Mouse (Mus musculus): ENCODE measurements around the gene Hax1. TPM values are rescaled to one million over a fixed set of nuclear protein-coding genes. Genes with fewer than 3 reads are reported as not detected.

The Hax1 gene
- total RNA-seq (2021), result 10 to 100 TPM; 91.7 to 93.8 TPM
- long read RNA-seq, transcript Hax1-201 (7 exons, 1,139 nt), result major isoform, 20 of 27 reads
- long read RNA-seq, partial matches to known transcripts, result 3 of 27 reads
- long read RNA-seq, other reads (novel, unspliced or antisense), result 1 of 27 reads

DNA sequence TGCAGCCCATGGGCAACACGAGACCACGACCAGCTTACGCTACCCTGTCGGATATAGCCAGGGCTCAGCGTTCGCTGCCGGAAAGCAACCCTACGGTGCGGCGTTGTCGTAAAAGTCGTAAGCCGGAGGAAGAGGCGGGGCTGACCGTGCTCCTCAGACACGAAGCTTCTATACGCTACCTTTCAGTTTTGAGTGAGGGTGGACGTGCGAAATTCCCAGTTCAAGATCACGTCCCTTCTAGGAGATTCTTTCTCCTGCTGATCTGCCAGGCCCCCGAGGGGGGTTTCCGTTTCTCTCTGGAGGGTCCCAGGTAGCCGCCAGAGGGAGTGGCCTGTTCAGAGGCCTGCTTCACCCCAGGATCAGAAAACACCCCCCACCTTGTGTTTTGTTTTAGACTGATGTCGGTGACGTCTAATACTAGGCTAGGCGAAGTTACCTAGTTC, at the start of gene Hax1:
TSS of gene Hax1 (minus strand) at position 169 of the 443 bp plus-strand sequence.
- peak; percentile 88 to 97 for DNase-seq (ENCODE audit: low spot score in 2 of 2)

DNA sequence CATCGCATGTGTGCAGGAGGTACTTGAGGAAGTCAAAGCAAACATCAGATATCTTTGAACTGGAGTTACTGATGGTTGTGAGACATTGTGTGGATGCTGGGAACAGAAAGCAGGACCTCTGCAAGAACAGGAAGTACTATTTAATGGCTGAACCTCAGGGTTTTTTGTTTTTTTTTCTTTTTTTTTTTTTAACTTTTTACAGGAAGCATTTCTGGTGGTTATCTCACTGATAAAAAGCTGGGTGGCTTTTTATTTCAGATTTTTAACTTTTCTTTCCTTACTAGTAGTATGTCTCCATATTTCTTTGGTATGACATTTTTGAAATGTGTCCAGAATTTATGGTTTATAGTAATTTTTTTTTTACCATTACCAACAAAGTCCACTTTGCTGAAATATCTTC, 37.7 kb upstream of the Hax1 start:
- no peak for DNase-seq (ENCODE audit: low spot score in 2 of 2)

DNA sequence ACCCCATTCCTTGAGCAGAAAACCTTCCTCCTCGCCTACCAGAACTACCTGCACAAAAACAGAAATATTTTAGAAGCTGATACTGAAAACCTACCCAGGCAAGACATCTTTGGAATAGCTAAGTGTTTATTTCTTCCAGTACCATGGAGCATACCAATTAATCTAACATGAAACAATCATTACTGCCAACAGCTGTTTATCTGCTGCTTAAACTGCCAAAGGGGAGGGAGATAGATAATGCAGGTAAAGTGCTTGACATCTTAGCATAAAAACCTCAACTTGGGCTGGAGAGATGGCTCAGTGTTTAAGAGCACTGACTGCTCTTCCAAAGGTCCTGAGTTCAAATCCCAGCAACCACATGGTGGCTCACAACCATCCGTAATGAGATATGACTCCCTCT, 36.1 kb upstream of the Hax1 start:
- no peak for DNase-seq (ENCODE audit: low spot score in 2 of 2)

DNA sequence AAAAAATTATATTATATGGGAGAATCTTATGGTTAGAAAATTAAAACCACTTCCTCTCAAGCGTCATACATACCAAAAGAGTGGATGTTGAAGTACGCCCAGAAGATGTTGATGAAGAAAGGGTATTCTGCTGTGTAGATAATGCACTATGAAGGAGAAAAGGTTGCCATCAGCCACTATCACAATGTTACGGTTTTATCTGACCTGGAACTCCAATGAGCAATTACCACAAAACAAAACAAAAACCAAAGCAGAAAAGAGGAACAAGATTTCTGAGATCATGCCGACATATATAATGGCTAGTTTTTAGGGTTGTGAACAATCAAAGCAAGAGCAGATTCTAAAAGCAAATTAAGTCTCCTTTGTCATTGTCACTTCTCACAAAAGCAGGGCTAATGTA, 18.0 kb upstream of the Hax1 start:
- no peak for DNase-seq (ENCODE audit: low spot score in 2 of 2)

DNA sequence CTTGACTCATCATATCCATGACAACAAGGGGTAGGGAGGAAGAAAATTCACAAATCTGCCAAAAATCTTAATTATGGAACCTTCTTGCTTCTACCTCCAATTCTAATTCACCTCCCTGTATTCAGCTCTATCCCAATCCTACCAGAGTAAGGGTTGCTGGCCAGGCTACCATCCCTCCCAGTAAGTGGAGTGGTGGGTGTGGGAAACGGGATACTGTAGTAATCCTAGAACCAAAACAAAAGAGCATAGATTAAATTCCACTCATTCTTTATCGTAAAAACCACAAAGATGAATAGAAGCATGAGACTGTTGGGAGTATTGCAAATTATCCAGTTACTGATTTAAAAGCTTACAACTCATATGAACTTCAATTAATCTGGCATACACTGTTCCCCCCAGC, 11.7 kb upstream of the Hax1 start:
- DNase-seq (ENCODE audit: low spot score in 2 of 2), result no peak

DNA sequence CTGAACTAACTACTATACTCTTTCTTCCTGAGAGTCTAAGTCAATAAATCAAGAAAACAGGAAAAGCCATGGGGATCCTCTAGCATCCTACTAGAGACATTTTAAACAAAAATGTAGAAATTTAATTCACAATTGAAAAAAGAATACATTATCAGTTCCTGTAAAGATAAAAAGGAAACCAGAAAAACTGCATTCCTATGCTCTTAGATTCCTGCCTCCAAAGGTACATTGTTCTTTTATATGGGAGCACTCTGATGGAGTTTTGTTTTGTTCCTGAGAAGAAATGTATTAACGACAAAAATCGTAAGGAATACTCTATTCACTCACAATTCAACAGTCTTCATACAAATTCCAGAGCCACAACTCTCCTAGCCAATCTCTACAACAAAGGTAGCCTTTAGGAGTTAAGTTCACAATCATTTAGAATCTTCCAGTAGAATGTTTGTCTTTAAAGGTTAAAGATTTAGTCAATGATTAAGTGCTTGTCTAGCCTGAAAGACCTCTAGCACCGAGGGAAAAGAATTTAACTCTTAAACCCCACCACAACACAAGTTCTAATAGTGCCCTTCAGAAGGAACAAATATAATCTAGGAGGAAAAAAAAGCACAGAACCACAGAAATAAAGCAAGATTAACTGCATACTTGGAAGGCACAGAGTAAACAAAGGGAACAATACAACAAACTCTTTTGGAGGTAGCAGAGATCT, 5.7 kb upstream of the Hax1 start:
- no peak for DNase-seq (ENCODE audit: low spot score in 2 of 2)

DNA sequence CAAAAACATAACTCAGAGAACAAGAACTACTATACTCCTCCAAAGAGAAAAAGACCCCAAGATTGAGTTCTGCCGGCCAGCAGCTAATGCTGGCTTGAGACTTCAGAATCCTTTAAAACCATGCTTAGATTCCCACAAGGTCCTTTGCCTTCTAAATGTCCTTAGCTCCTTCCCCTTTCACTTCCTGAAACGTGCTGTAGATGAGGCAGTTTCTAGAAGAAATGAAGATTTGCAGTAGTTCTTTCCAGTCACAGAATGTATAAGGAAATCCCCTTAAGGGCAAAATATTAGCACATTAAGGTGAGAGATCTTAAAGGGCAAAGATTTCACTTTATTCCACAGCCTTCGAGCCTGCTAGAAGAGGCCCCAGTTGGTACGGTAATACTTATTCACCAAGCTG, 1.2 kb upstream of the Hax1 start:
- DNase-seq (ENCODE audit: low spot score in 2 of 2), result no peak

DNA sequence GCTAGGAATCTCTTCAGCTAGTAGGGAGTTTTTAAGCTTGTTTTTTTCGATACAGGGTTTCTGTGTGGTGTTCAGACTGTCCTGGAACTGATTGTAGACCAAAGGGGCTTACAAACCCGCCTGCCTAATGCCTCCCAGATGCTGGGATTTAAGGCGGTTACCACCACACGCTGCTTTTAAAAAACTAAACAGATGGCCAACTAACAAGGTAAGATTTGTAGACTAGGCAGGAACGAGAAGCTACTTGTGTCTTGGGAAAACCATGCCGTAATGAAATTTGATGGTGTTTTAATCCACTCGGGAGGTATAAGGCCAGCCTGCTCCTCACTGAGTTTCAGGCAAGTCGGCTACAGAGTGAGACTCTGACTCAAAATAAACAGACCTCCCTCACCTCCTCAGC, 510 bp upstream of the Hax1 start:
- no peak for DNase-seq (ENCODE audit: low spot score in 2 of 2)

DNA sequence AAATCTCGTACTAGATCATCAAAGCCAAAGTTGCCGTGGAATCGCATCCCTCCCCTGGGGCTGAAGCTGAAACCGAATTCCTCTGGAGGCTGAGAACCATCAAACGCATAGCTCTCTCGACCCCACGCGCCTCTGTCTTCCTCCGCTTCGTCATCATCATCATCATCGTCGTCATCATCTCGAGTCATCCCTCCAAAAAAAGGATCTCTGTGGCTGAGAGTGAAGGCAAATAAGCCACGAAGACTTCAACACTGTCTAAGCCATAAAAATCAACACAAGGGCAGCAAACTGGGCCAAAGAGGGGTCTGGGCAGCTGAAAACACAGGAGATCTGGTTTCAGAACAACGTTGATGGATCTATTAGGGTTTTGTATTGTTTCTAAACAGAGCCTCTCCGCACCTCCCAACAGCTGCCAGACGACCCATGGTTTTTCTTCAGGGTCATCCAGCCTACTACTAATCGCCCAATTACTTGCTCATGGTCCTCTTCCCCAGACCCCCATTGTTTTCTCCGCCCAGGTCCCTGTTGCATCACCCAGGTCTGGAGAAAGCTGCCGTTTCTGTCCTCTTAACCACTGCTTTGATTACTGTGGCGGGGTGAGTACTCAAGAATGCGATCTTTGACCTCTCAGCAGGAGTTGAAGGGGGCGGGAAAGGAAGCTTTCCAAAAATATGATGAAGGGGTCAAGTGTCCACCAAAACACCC, 637 bp downstream of the Hax1 start:
- peak in 1 of 2 experiments; percentile 34 for DNase-seq (ENCODE audit: low spot score in 2 of 2)

DNA sequence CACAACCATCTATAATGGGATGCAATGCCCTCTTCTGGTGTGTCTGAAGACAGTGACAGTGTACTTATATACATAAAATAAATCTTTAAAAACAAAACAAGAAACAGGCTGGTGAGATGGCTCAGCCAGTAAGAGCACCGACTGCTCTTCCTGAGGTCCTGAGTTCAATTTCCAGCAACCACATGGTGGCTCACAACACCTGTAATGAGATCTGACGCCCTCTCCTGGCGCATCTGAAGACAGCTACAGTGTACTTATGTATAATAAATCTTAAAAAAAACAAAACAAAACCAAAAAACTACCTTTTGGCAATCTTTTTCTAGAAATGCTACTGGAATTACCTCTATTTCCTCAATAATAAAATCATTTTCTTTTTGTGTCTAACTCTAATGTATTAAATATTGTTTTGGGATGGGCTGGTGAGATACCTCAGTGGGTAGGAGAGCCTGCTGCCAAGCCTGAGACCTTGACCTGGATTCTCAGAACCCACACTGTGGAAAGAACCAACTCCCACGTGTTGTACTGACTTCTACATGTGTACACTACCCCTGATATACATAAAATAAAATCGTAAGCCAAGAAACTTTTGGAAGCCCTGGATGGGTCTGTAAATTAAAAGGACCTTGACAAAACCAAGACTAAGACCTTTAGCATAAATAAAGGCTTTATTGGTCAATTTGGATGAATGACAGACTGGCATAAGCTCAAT, 3.6 kb downstream of the Hax1 start:
- no peak for DNase-seq (ENCODE audit: low spot score in 2 of 2)

DNA sequence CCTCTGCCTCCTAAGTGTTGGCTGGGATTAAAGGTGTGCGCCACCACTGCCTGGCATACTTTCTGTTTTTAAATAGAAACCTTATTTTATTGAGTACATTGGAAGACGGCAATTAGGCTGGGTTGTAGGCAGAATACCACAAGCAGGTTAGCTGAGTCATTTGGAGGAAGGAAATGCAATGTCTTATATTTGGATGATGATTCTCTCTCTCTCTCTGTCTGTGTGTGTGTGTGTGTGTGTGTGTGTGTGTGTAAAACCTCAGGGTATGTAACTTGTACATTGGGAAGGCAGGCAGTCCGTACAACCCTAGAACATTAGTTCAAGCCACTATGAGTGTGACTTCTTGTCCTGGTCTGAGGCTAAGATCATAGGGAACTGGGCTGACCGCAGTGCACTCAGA, 10.8 kb downstream of the Hax1 start:
- DNase-seq (ENCODE audit: low spot score in 2 of 2), result no peak

DNA sequence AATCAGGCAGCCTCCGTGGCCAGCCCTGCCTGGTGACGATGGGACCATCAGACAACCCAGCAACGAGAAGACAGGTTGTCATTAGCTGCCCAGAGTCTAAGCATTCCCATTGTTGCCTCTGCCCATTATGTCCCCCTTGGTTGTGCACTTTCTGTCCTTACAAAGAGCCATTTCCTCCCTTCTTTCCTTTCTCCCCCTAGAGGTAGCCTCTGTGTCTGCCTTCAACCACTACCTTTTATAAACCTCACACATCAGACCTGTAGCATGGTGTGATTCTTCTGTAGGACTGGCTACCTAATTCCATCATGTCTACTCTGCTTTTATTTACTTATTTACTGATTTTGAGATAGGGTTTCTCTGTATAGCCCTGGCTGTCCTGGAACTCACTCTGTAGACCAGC, 11.4 kb downstream of the Hax1 start:
- no peak for DNase-seq (ENCODE audit: low spot score in 2 of 2)

DNA sequence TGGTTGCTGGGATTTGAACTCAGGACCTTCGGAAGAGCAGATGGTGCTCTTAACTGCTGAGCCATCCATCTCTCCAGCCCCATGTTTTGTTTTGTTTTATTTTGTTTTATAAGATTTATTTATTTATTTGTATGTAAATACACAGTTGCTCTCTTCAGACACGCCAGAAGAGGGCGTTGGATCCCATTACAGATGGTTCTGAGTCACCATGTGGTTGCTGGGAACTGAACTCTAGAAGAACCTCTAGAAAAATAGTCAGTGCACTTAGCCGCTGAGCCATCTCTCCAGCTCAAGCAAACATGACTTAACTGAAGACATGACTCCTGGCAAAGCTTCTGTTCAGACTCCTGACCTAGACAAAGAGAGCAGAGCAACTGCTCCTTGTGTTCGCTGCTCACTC, 16.2 kb downstream of the Hax1 start:
- no peak for DNase-seq (ENCODE audit: low spot score in 2 of 2)

DNA sequence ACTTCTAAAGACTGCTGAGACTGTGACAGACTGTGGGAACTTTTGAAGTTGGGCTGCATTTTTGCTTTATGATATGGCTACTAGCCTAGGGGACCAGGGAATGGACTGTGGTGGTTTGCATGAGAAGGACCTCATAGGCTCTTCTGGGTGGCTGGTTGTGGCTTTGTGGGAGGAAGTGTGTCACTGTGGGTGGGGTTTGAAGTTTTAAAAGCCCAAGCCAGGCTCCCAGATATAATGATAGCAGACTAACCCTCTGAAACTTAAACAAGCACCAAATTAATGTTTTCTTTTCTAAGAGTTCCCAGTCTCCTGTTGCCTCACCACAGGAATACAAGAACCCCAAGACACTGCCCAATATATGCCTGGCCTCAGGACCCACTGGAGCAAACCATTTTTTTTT, 21.7 kb downstream of the Hax1 start:
- DNase-seq (ENCODE audit: low spot score in 2 of 2), result no peak

DNA sequence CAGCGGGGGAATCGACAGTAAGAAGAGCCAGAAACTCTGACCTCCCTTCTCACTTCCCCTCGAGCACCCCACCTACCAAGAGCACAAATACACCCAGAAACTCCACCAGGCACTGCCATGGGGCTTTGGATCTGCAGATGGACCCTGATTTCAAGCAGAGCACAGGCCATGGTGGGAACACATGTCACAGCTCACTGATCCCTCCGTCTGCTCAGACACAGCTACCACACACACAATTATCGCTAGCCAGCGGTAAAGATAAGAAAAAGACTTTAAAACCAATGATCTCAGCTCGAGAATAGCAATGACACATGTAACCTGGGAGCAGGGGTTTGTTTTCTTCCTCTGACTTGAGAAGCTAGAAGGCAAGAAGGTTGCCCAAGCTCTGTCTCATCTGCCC, 30.1 kb downstream of the Hax1 start:
- DNase-seq (ENCODE audit: low spot score in 2 of 2), result no peak

DNA sequence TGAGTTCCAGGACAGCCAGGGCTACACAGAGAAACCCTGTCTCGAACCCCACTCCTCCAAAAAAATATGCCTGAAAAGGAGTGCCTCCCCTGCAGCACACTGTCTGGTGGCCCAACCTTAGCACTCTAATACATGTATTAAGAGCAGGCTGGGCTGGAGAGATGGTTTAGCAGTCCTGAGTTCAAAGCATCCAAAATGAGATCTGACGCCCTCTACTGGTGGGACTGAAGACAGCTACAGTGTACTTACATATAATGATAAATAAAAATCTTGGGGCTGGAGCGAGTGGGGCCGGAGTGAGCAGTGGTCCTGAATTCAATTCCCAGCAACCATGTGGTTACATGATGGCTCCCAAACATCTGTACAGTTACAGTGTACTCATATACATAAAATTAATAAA, 31.6 kb downstream of the Hax1 start:
- DNase-seq (ENCODE audit: low spot score in 2 of 2), result no peak

DNA sequence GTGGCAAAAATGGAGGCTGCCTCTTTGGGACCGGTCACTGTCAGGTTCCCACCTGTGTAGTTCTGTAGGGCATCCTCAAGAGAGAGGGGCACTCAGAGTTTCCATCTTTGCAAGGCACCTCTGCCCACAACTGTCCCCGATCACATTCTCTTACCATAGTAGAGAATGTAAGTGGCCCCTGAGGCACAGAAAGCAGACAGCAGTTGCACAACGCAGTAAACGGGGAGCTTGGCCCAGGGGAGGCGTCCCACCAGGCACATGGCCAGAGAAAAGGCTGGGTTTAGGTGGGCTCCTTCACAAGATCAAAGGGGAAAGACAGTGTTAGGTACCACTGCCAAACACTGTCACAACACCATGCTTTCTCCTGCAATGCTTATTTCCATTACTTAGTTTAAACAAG, 32.6 kb downstream of the Hax1 start:
- DNase-seq (ENCODE audit: low spot score in 2 of 2), result no peak

DNA sequence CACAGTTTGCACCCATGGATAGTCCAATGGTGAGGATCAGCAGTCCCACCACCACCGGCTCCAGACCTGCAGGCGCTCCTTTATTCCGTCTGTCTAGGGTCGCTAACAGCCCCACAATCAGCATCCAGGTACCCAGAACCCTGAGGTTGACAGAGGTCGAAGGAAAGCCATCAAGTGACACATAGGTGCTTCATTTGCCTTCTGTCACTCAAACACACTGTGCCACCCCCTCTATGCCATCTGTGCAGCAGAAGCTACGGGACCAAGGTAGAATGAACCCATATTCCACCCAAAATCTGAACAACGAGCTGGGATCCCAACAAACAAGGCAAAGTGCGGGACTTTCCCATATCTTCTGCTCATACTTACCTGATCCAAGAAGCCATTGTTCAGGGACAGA, 33.0 kb downstream of the Hax1 start:
- DNase-seq (ENCODE audit: low spot score in 2 of 2), result no peak

DNA sequence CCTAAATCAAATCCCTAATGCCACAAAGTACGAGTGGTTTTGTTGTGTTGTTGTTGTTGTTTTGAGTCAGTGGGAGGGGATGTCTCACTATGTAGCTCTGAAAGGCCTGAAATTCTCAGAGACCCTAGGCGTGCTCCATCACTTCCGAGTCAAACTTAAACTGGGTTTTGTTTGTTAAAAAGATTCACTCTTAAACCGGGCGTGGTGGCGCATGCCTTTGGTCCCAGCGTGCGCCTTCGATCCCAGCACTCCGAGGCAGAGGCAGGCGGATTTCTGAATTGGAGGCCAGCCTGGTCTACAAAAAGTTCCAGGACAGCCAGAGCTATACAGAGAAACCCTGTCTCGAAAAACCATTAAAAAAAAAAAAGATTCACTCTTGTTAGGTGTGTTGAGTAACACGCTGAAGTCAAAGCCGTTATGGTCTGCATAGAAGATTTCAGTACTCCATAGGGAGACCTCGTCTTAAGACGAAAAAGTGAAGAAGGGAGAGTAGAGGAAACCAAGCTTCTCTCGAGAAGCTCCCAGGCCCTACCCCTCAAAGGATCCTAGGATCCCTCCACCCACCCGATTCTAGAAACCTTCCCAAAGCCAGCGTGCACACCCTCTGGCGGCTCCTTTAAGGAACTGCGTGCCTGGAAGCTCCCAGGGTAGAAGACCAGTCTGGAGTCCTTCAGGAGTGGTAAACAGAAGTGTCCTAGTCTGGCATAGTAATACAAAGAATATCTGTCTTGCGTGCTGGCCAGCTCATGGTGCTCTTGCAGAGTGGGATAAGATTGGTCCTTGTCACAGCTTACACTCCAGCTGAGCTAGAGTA, 34.4 kb downstream of the Hax1 start:
- peak in 1 of 2 experiments; percentile 48 for DNase-seq (ENCODE audit: low spot score in 2 of 2)

DNA sequence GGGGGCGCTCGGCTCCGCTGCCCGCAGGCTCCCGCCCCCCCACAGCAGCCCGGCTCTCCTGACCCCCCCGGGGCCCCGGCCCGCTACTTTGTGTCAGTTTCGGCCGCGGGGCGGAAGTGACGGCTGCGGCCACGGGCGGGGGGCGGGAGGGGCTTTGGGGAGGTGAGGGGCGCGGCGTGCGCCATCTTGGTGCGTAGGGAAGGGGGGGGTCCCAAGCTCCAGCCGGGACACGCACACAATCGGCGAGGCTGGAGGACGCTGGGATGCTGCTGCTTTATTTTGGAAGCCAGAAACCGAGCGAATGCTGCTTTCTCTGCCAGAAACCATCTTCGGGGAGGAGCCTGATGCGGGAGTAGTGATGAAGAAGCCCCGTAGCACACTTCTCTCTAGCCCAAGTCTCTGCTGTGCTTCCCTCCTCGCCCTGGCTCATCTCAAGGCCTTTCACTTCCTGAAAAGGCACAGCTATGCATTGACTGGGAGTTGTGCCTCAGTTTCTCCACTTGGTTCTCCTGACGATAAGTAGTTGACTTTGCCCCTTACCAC, 35.3 kb downstream of the Hax1 start, which contains the start of gene Atp8b2:
TSS of gene Atp8b2 (minus strand) at position 288 of the 543 bp plus-strand sequence.
- peak in 1 of 2 experiments; percentile 59 for DNase-seq (ENCODE audit: low spot score in 2 of 2)

DNA sequence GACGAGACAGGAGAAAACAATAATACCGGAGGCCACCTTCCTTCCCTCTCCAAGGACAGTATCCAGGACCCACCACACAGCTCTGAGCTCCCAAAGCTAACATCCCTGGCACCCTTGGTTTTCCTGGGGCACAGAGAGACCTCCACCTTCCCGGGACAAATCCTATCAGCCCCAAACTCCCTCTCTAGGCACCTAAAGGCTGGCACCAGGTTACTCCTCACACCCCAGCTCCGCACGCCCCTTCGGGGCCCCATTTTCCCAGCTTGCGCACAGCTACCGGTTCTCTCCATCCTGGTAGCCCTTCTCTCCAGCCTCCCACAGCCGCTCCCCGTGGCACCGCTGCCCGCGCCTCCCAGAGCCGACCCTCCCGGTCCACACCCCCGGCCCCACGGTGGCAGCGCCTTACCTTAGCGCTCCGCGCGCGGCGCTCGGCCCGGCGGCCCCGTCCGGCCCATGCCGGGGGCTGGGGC, 35.8 kb downstream of the Hax1 start:
- DNase-seq (ENCODE audit: low spot score in 2 of 2), result no peak
